Mouse (Mus musculus): ENCODE data around the gene Adgre1. TPM values are rescaled to one million over a fixed set of nuclear protein-coding genes. Genes with fewer than 3 reads are reported as not detected.
"Not testable (repeated sequence)": the region's sequence is repeated elsewhere in the genome, so short reads cannot be mapped to it uniquely, and the experiment has no call there.

The Adgre1 gene
- polyA plus RNA-seq (2015; fragmentation: Nextera tagmentation; extraction: Ambion mirVana): 8.4 and 10.1 TPM in 2 replicates

DNA sequence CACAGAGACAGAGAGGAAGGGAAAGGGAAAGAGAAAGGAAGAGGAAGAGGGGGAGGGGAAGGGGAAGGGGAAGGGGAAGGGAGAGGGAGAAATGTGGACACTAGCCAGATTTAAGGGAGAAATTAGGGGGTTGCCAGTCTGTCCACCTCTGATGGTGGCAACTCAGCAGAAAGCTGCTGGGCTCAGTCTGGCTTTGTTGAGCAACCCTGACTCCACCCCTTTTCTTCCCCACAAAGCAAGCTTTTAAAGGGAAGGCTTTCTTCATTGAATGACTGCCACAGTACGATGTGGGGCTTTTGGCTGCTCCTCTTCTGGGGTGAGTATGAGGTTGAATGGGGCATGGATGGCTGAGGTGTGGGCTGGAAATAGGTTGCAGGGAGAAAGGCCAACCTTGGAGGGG lies at the start of gene Adgre1:
Adgre1 (plus strand) TSS at position 251 of the 400 bp plus-strand sequence.
- H3K36me3 ChIP-seq: no peaks in the 10 kb centered on the region
- H3K4me2 ChIP-seq (replicated peaks): no peak within 1 kb of the TSS
- no peaks in the 10 kb centered on the region for H3K27me3 ChIP-seq
- no peaks in the 10 kb centered on the region for H3K9me3 ChIP-seq (replicated peaks)
- H3K27ac ChIP-seq (replicated peaks): no peak within 1 kb of the TSS
- H3K9ac ChIP-seq: no peak within 1 kb of the TSS
- no peak for ATAC-seq (ENCODE audit: insufficient number of reproducible peaks, low FRiP score, low TSS enrichment, low read depth)
- no peak within 1 kb of the TSS for H3K4me3 ChIP-seq (replicated peaks)
- WGBS: 23% methylated on average over 1 of the region's 1 CpGs
- H3K4me1 ChIP-seq: no peaks in the 10 kb centered on the region

- Histone ChIP-seq H3K4me2 (replicated peaks) (no peak overlapping the region), H3K36me3 (no peaks in the 10 kb centered on the region), H3K4me1 (no peaks in the 10 kb centered on the region), H3K27me3 (no peaks in the 10 kb centered on the region), H3K27ac (replicated peaks) (no peak overlapping the region), H3K4me3 (replicated peaks) (no peak overlapping the region), H3K9me3 (replicated peaks) (no peaks in the 10 kb centered on the region), H3K9ac (no peak overlapping the region)
- WGBS: 38% methylated on average over 13 of the region's 13 CpGs
- no peak for ATAC-seq (ENCODE audit: insufficient number of reproducible peaks, low FRiP score, low TSS enrichment, low read depth)
Measured at GRCm38 (mm10) chr17:57311801-57312200, 46.7 kb upstream of the Adgre1 start.

DNA sequence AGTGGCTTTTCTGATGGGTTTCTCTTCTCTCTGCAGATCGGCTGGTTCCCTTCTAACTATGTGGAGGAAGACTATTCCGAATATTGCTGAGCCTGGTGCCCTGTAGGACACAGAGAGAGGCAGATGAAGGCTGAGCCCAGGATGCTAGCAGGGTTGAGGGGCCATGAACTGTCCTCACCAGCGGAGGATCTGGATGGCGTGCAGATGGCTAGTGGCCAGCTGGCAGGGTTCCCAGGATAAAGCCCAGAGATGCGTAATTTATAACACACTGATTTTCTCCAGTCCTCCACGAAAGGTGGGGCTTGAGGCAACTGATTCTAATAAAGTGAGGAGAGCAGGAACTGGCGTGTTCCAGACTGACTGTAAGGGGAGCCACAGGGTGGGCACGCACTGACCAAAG lies 30.9 kb upstream of the Adgre1 start:
- 51% methylated on average over 8 of the region's 8 CpGs for WGBS
- no peak overlapping the region for H3K9ac ChIP-seq
- no peaks in the 10 kb centered on the region for H3K27me3 ChIP-seq
- H3K4me1 ChIP-seq: no peaks in the 10 kb centered on the region
- no peak overlapping the region for H3K4me2 ChIP-seq (replicated peaks)
- H3K36me3 ChIP-seq: no peaks in the 10 kb centered on the region
- no peaks in the 10 kb centered on the region for H3K9me3 ChIP-seq (replicated peaks)
- no peak overlapping the region for H3K27ac ChIP-seq (replicated peaks)
- no peak for ATAC-seq (ENCODE audit: insufficient number of reproducible peaks, low FRiP score, low TSS enrichment, low read depth)
- H3K4me3 ChIP-seq (replicated peaks): no peak overlapping the region

DNA sequence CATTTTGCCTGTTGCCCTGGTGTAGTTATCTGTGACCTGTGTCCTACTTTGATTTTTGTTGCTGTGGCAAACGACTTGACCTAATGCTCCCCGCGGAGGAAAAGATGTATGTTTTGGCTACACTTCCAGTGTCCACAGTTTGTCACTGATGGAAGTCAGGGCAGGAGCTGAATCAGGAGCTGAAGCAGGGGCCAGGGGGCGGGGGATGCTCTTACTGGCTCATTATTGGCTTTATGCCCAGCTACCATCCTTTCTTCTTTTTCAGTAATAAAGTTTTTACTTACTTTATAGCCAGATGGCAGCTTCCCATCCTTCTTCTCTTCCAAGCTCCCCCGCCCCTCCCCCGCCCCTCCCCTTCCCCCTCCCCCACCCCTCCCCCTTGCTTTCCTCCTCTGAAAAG lies 29.5 kb upstream of the Adgre1 start:
- no peaks in the 10 kb centered on the region for H3K36me3 ChIP-seq
- H3K4me1 ChIP-seq: no peaks in the 10 kb centered on the region
- H3K9ac ChIP-seq: no peak overlapping the region
- no peaks in the 10 kb centered on the region for H3K9me3 ChIP-seq (replicated peaks)
- H3K27ac ChIP-seq (replicated peaks): no peak overlapping the region
- ATAC-seq (ENCODE audit: insufficient number of reproducible peaks, low FRiP score, low TSS enrichment, low read depth): no peak
- no peak overlapping the region for H3K4me2 ChIP-seq (replicated peaks)
- H3K27me3 ChIP-seq: no peaks in the 10 kb centered on the region
- WGBS: 47% methylated on average over 6 of the region's 6 CpGs
- H3K4me3 ChIP-seq (replicated peaks): no peak overlapping the region

DNA sequence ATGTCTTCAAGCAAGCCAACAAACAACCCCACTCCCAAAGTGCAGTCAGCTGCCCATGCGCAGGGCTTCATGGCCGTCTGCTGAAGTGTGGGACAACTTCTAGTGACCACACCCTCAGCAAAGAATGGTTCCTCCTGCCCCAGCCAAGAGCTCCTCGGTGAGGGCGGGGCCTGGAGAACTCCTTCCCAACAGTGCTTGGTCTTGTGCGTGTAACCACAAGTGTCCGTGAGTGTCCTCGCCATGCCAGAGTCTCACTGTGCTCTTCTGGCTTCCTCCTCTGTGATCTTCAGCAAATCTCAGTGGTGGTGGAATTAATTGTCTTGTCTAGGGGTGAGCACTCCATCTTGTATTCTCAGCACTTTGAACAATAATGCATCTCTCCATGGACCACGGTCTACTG lies 27.5 kb upstream of the Adgre1 start:
- H3K4me3 ChIP-seq (replicated peaks): no peak overlapping the region
- no peaks in the 10 kb centered on the region for H3K27me3 ChIP-seq
- no peak overlapping the region for H3K9ac ChIP-seq
- ATAC-seq (ENCODE audit: insufficient number of reproducible peaks, low FRiP score, low TSS enrichment, low read depth): no peak
- H3K27ac ChIP-seq (replicated peaks): no peak overlapping the region
- no peaks in the 10 kb centered on the region for H3K4me1 ChIP-seq
- no peaks in the 10 kb centered on the region for H3K9me3 ChIP-seq (replicated peaks)
- WGBS: 84% methylated on average over 8 of the region's 8 CpGs
- no peaks in the 10 kb centered on the region for H3K36me3 ChIP-seq
- no peak overlapping the region for H3K4me2 ChIP-seq (replicated peaks)

GRCm38 (mm10) chr17:57332241-57332640 lies 26.2 kb upstream of the Adgre1 start:
- Histone ChIP-seq H3K4me2 (replicated peaks) (no peak overlapping the region), H3K4me1 (no peaks in the 10 kb centered on the region), H3K4me3 (replicated peaks) (no peak overlapping the region), H3K27me3 (no peaks in the 10 kb centered on the region), H3K9ac (no peak overlapping the region), H3K9me3 (replicated peaks) (no peaks in the 10 kb centered on the region), H3K27ac (replicated peaks) (no peak overlapping the region), H3K36me3 (no peaks in the 10 kb centered on the region)
- WGBS: 82% methylated on average over 4 of the region's 4 CpGs
- ATAC-seq (ENCODE audit: insufficient number of reproducible peaks, low FRiP score, low TSS enrichment, low read depth): no peak

DNA sequence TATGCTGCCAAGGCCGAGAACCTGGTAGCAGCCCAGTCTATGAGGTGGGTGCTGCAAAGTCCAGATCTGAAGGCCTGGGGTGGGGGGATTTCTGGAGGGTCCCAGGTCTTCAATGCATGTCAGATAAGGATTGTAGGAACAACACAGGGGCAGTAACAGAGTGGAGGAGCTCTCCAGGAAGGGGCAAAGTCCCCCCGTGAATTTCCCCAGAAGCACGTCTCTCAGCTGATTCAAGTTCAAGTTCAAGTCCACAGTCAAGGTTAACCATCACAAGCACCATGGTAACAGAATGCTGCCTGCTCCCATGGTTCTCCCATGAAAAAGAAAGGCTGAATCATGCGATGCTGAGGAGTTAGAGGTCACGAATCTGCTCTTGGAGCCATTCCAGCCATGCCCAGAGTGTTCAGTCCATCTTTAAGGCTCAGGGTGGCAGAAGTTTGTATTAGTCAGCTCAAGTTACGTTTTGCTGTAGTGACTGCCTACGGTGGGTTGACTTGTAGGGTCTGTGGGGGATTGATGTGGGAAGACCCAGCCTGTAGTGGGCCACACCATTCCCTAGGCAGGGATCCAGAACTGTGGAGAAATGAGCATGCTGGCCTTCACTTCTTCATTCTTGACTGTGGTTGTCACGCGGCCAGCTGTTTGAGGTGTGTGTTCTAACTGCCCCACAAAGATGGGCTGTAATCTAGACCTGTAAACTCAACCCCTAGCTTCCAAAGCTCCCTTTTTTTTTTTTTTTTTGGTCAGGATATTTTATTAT lies 24.3 kb upstream of the Adgre1 start:
- H3K9ac ChIP-seq: no peak overlapping the region
- H3K27ac ChIP-seq (replicated peaks): no peak overlapping the region
- no peaks in the 10 kb centered on the region for H3K4me1 ChIP-seq
- no peak for ATAC-seq (ENCODE audit: insufficient number of reproducible peaks, low FRiP score, low TSS enrichment, low read depth)
- H3K27me3 ChIP-seq: no peaks in the 10 kb centered on the region
- no peak overlapping the region for H3K4me3 ChIP-seq (replicated peaks)
- H3K9me3 ChIP-seq (replicated peaks): no peaks in the 10 kb centered on the region
- H3K36me3 ChIP-seq: no peaks in the 10 kb centered on the region
- WGBS: 71% methylated on average over 9 of the region's 9 CpGs
- H3K4me2 ChIP-seq (replicated peaks): 0 out of 2 replicates have a peak overlapping the region, but pooled peaks have one; percentile 30

DNA sequence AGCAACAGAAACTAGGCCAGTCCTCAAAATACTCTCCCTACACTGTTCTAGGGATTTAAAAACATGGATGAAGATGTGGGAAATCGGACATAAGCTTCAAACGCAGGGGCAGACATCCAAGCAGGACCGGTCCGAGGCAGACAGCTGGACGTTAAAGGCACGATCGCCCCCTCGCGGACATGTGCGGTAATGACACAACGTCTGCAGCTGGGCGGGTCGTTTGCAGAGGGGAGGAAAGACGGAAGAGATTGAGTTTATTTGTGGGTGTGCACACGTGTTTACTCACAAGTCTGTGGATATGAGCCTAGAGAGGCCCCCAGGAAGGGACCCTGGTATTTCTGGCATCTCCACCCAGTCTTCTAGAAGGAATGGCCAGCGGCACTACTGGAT lies 23.7 kb upstream of the Adgre1 start:
- 6% methylated on average over 16 of the region's 16 CpGs for WGBS

DNA sequence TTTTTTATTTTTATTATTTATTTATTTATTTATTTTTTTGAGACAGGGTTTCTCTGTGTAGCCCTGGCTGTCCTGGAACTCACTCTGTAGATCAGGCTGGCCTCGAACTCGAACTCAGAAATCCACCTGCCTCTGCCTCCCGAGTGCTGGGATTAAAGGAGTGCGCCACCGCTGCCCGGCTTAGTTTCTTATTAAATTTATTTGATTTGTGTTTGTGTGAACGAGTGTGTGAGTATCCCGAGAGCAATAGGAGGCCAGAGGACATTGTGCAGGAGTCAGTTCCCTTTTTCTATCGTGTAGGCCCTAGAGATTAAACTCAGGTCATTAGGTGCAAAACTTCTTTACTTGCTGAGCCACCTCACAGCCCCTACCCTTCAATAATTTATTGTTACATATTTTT lies 23.3 kb upstream of the Adgre1 start:
- not testable (repeated sequence) for H3K27ac ChIP-seq (replicated peaks); H3K9me3 ChIP-seq (replicated peaks); H3K4me3 ChIP-seq (replicated peaks); H3K9ac ChIP-seq; H3K36me3 ChIP-seq; ATAC-seq (ENCODE audit: insufficient number of reproducible peaks, low FRiP score, low TSS enrichment, low read depth); H3K4me1 ChIP-seq; H3K27me3 ChIP-seq
- WGBS: 66% methylated on average over 9 of the region's 9 CpGs
- H3K4me2 ChIP-seq (replicated peaks): peak overlapping the region; percentile 30; the same call in 1 of the 2 replicates

More for the DNA sequence above, 23.7 kb upstream of the Adgre1 start:
- Histone ChIP-seq H3K4me1 (no peaks in the 10 kb centered on the region), H3K9ac (no peak overlapping the region), H3K4me3 (replicated peaks) (no peak overlapping the region), H3K27me3 (no peaks in the 10 kb centered on the region), H3K9me3 (replicated peaks) (no peaks in the 10 kb centered on the region), H3K27ac (replicated peaks) (no peak overlapping the region), H3K4me2 (replicated peaks) (peak overlapping the region; percentile 30; the same call in 1 of the 2 replicates), H3K36me3 (no peaks in the 10 kb centered on the region)
- no peak for ATAC-seq (ENCODE audit: insufficient number of reproducible peaks, low FRiP score, low TSS enrichment, low read depth)

GRCm38 (mm10) chr17:57335673-57336303 lies 22.7 kb upstream of the Adgre1 start:
- no peak overlapping the region for H3K27ac ChIP-seq (replicated peaks)
- WGBS: 10% methylated on average over 11 of the region's 11 CpGs
- no peaks in the 10 kb centered on the region for H3K27me3 ChIP-seq
- H3K4me2 ChIP-seq (replicated peaks): no peak overlapping the region
- no peak overlapping the region for H3K9ac ChIP-seq
- H3K4me1 ChIP-seq: no peaks in the 10 kb centered on the region
- H3K36me3 ChIP-seq: no peaks in the 10 kb centered on the region
- H3K4me3 ChIP-seq (replicated peaks): no peak overlapping the region
- H3K9me3 ChIP-seq (replicated peaks): no peaks in the 10 kb centered on the region
- ATAC-seq (ENCODE audit: insufficient number of reproducible peaks, low FRiP score, low TSS enrichment, low read depth): peak; percentile 73

DNA sequence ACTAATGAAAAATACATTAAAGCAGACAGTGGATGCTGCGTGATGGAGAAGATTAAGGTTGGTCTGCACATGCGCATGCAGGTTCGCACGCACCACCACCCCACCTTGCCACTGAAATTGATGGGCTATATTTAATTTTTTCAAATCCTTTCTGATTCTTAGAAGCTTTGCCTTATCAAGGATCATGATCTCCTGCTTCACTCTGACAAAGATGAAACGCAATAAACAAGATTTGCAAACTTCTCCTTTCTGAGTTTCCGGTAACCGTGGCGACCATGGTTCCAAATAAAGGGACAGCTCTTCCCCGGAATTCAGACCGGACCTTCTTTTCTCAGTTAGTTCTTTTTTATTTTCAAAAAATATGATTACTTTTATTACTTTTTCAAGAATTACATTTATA lies 20.5 kb upstream of the Adgre1 start:
- ATAC-seq (ENCODE audit: insufficient number of reproducible peaks, low FRiP score, low TSS enrichment, low read depth): no peak

DNA sequence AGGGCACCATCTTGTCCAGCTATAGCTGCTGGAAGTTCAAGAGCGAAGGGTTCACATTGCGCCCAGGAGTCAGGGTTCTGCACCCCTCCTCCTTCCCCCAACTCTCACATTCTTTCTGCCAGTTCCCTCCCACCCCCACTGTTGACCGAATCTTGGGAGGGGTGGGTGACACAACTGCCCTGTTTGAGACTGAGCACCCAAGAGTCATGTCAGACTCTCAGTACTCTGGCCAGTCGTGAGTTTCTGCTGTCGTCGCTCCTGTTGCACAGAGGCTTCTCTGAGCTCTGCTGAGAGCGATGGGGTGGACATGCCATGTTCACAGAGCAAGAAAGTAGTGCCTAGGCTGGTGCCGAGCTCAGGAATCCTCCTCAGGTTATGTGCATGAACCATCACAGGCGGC lies 19.2 kb upstream of the Adgre1 start:
- Histone ChIP-seq H3K4me2 (replicated peaks) (no peak overlapping the region), H3K27me3 (no peaks in the 10 kb centered on the region), H3K9me3 (replicated peaks) (no peaks in the 10 kb centered on the region), H3K36me3 (no peaks in the 10 kb centered on the region), H3K4me1 (no peaks in the 10 kb centered on the region), H3K4me3 (replicated peaks) (no peak overlapping the region), H3K27ac (replicated peaks) (no peak overlapping the region), H3K9ac (no peak overlapping the region)
- 68% methylated on average over 9 of the region's 9 CpGs for WGBS
- no peak for ATAC-seq (ENCODE audit: insufficient number of reproducible peaks, low FRiP score, low TSS enrichment, low read depth)

More for the DNA sequence above, 20.5 kb upstream of the Adgre1 start:
- 80% methylated on average over 10 of the region's 10 CpGs for WGBS
- Histone ChIP-seq H3K9me3 (replicated peaks) (no peaks in the 10 kb centered on the region), H3K4me1 (no peaks in the 10 kb centered on the region), H3K27me3 (no peaks in the 10 kb centered on the region), H3K9ac (no peak overlapping the region), H3K4me3 (replicated peaks) (no peak overlapping the region), H3K4me2 (replicated peaks) (no peak overlapping the region), H3K36me3 (no peaks in the 10 kb centered on the region), H3K27ac (replicated peaks) (no peak overlapping the region)

All from embryonic facial prominence, embryonic 15.5 days (tissue).